Mouse (Mus musculus): ENCODE data around the gene Lpcat2. TPM values are rescaled to one million over a fixed set of nuclear protein-coding genes. Genes with fewer than 3 reads are reported as not detected.
A peak's percentile ranks its signal among the peaks of the same experiment; 100 is the strongest.

Lpcat2 gene
- polyA plus RNA-seq, 1 experiment from 2014 or later = 7.4 TPM

DNA sequence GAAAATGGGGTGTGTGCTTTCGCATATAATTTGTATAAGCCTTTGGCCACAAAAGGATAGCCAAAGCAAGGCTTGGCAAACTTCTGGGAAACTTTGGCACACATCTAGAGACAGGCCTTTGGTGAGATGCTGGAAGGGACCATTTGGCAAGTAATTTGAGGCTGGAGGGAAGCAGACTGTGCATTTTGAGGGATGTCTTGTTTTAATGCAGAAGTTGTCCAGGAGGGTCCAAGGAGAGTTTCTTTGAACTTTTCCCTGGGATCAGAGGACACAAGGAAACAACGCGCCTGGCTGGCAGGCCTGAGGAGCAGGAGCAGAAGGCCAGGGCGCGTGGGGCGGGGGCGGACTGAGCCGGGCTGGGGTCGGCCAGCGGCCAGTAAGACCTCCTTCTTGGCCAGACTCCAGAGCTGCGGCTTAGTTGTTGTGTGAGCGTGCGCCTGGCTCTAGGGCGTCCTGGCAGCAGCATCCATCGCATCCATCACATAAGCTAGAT lies 26.8 kb upstream of the Lpcat2 start:
- peak overlapping the region; percentile 61 for H3K4me2 ChIP-seq (ENCODE audit: low read depth, low read length)
- H3K4me1 ChIP-seq (replicated peaks; ENCODE audit: control insufficient read depth, insufficient read depth, low read length) = peaks cover 7% of the 10 kb centered on the region; the same call in 1 of the 2 replicates
- peaks cover 10% of the 10 kb centered on the region; the same call in 1 of the 2 replicates for H3K36me3 ChIP-seq (ENCODE audit: control insufficient read depth, insufficient read depth, low read length)
- no peaks in the 10 kb centered on the region for H3K9me3 ChIP-seq (ENCODE audit: control insufficient read depth, low read length)
- peaks cover 5% of the 10 kb centered on the region; the same call in 1 of the 2 replicates for H3K27me3 ChIP-seq (ENCODE audit: control insufficient read depth, insufficient read depth, low read depth, low read length)
- peak overlapping the region; percentile 58 for H3K4me3 ChIP-seq (ENCODE audit: low read length)
- peak overlapping the region; percentile 73 for H3K9ac ChIP-seq (ENCODE audit: low read length)
- peak; percentile 85 for ATAC-seq (ENCODE audit: low read depth)
- WGBS = 24% methylated on average over 15 of the region's 15 CpGs
- peak overlapping the region; percentile 97 for H3K27ac ChIP-seq (ENCODE audit: low read length)

DNA sequence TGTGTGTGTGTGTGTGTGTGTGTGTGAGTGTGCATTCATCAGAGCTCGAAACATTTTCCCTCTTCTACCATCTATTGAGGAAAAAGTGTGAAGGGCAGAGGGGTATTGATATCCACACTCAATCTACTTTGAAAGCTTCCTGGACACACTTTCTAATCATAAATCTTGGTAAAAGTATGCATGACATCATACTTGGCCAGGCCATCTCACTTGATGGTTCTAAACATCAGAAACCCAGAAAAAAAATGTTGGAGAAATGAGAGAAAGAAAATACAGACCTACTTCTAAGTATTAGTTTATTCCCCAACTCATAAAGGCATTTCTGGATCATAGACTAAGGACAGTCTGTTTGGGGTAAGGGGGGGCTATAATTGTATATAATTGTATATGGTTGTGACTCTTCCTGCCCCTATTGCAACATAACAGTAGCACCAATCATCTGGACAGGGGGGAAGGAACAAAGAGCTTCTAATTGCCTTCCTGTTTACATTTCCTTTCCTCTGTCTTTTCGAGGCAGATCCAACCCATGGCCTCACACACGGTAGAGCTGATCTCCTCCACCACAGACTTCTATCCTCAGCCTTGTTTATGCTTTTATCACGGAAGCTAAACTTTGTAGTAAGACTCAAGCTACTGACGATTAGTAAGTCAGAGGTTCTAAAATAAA lies 20.9 kb upstream of the Lpcat2 start:
- no peak overlapping the region for H3K9ac ChIP-seq (ENCODE audit: low read length)
- WGBS = 35% methylated on average over 5 of the region's 5 CpGs
- no peak overlapping the region for H3K4me2 ChIP-seq (ENCODE audit: low read depth, low read length)
- peaks cover 6% of the 10 kb centered on the region; the same call in 1 of the 2 replicates for H3K4me1 ChIP-seq (replicated peaks; ENCODE audit: control insufficient read depth, insufficient read depth, low read length)
- H3K27ac ChIP-seq (ENCODE audit: low read length) = 0 out of 2 replicates have a peak overlapping the region, but pooled peaks have one; percentile 4
- H3K36me3 ChIP-seq (ENCODE audit: control insufficient read depth, insufficient read depth, low read length) = peaks cover 10% of the 10 kb centered on the region; the same call in 1 of the 2 replicates
- H3K27me3 ChIP-seq (ENCODE audit: control insufficient read depth, insufficient read depth, low read depth, low read length) = no peaks in the 10 kb centered on the region
- no peak overlapping the region for H3K4me3 ChIP-seq (ENCODE audit: low read length)
- peak; percentile 68 for ATAC-seq (ENCODE audit: low read depth)
- no peaks in the 10 kb centered on the region for H3K9me3 ChIP-seq (ENCODE audit: control insufficient read depth, low read length)

DNA sequence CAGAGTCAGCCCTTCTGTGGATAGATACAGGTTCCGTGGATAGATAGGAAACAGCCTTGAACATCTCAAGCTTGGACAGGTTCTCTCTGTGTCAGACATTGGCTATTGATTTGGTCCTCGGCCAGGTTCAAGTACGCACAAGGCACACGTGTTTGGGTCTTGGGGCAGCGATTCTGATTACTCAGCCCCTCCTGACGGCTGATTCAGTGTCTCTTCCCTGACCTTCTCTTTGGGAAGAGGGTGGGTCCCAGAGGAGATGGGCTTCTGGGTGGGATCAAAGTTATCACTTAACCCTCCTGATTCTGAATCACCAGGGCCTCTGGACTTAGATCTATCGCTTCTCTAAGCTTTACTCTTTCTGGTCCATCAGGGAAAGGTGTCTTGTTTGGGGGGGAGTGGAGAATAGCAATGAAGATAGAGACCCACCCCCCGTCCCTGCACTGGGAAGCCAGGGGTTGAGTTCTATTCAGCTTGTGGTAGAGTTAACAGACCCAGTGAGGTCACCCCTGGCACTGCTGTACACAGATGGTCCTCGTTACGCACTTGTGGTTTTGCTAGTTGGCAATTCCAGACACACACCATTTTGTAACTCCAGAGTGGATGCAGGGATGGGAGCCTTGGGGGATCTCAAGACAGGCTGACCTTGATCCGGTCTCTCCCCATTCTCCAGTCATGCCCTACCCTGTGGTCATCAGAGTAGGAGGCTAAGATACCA lies 20.2 kb upstream of the Lpcat2 start:
- no peak for ATAC-seq (ENCODE audit: low read depth)
- H3K9ac ChIP-seq (ENCODE audit: low read length) = no peak overlapping the region
- 71% methylated on average over 11 of the region's 11 CpGs for WGBS

DNA sequence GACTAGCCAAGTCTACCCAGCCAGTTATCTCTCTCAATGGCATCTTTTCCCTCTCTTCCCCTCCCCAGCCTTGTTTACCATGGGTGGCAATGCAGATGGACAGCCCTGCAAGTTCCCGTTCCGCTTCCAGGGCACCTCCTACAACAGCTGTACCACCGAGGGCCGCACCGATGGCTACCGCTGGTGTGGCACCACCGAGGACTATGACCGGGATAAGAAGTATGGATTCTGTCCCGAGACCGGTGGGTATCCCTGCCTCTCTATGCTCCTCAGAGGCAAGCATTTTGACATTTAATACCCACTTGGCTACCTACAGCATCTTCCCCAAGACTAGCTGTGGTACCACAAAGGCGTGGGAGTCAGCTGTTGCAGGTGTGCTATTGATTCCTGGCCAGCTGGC lies 19.2 kb upstream of the Lpcat2 start:
- Histone ChIP-seq H3K4me2 (ENCODE audit: low read depth, low read length) (no peak overlapping the region), H3K36me3 (ENCODE audit: control insufficient read depth, insufficient read depth, low read length) (peaks cover 10% of the 10 kb centered on the region), H3K27ac (ENCODE audit: low read length) (no peak overlapping the region), H3K4me3 (ENCODE audit: low read length) (no peak overlapping the region), H3K27me3 (ENCODE audit: control insufficient read depth, insufficient read depth, low read depth, low read length) (no peaks in the 10 kb centered on the region), H3K4me1 (replicated peaks; ENCODE audit: control insufficient read depth, insufficient read depth, low read length) (peaks cover 6% of the 10 kb centered on the region; the same call in 1 of the 2 replicates), H3K9me3 (ENCODE audit: control insufficient read depth, low read length) (no peaks in the 10 kb centered on the region), H3K9ac (ENCODE audit: low read length) (no peak overlapping the region)
- ATAC-seq (ENCODE audit: low read depth) = no peak
- WGBS = 95% methylated on average over 11 of the region's 11 CpGs

More for the DNA sequence above, 20.2 kb upstream of the Lpcat2 start:
- H3K4me1 ChIP-seq (replicated peaks; ENCODE audit: control insufficient read depth, insufficient read depth, low read length) = peaks cover 6% of the 10 kb centered on the region; the same call in 1 of the 2 replicates
- no peaks in the 10 kb centered on the region for H3K9me3 ChIP-seq (ENCODE audit: control insufficient read depth, low read length)
- H3K27me3 ChIP-seq (ENCODE audit: control insufficient read depth, insufficient read depth, low read depth, low read length) = no peaks in the 10 kb centered on the region
- H3K36me3 ChIP-seq (ENCODE audit: control insufficient read depth, insufficient read depth, low read length) = peaks cover 10% of the 10 kb centered on the region; the same call in 1 of the 2 replicates
- no peak overlapping the region for H3K27ac ChIP-seq (ENCODE audit: low read length)
- no peak overlapping the region for H3K4me3 ChIP-seq (ENCODE audit: low read length)
- no peak overlapping the region for H3K4me2 ChIP-seq (ENCODE audit: low read depth, low read length)

DNA sequence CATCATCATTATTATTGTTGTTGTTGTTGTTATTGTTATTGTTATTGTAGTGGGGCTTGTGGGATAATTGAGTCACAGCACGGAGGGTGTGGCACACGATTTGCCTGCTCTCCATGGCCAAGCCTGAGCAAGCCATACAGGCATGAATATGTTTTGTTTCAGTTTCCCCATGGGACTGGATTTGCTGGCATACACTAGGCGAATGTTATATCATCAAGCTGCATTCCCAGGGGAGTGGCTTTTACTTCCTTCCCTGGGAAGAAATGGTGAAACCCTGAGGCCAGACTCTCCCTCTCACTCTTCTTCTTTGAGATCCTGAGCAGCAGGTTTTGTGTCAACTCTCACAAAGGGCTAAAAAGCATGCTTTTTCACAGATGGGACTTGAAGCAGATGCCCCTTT lies 16.5 kb upstream of the Lpcat2 start:
- Histone ChIP-seq H3K9ac (ENCODE audit: low read length) (no peak overlapping the region), H3K4me1 (replicated peaks; ENCODE audit: control insufficient read depth, insufficient read depth, low read length) (peaks cover 5% of the 10 kb centered on the region; the same call in 1 of the 2 replicates), H3K36me3 (ENCODE audit: control insufficient read depth, insufficient read depth, low read length) (peaks cover 3% of the 10 kb centered on the region), H3K4me2 (ENCODE audit: low read depth, low read length) (no peak overlapping the region), H3K9me3 (ENCODE audit: control insufficient read depth, low read length) (no peaks in the 10 kb centered on the region), H3K27me3 (ENCODE audit: control insufficient read depth, insufficient read depth, low read depth, low read length) (no peaks in the 10 kb centered on the region; the same call in 1 of the 2 replicates), H3K4me3 (ENCODE audit: low read length) (no peak overlapping the region), H3K27ac (ENCODE audit: low read length) (no peak overlapping the region)
- WGBS = 73% methylated on average over 3 of the region's 3 CpGs
- ATAC-seq (ENCODE audit: low read depth) = no peak

DNA sequence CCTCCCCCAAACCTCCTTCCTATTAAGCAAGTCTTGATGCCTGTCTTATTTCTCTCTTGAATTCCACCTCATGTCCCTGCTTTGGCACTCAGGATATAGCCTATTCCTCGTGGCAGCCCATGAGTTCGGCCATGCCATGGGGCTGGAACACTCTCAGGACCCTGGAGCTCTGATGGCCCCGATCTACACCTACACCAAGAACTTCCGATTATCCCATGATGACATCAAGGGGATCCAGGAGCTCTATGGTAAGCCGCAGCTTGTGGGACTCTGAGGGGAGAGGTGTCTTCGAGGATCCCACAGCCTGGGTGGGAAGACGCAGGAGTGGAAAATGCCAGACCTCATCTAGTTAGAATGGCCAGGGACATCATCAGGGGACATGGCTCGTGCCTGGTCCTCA lies 16.0 kb upstream of the Lpcat2 start:
- H3K9me3 ChIP-seq (ENCODE audit: control insufficient read depth, low read length) = no peaks in the 10 kb centered on the region
- peaks cover 3% of the 10 kb centered on the region for H3K36me3 ChIP-seq (ENCODE audit: control insufficient read depth, insufficient read depth, low read length)
- WGBS = 91% methylated on average over 8 of the region's 8 CpGs
- no peak for ATAC-seq (ENCODE audit: low read depth)
- no peak overlapping the region for H3K9ac ChIP-seq (ENCODE audit: low read length)
- H3K4me2 ChIP-seq (ENCODE audit: low read depth, low read length) = no peak overlapping the region
- peaks cover 3% of the 10 kb centered on the region; the same call in 1 of the 2 replicates for H3K4me1 ChIP-seq (replicated peaks; ENCODE audit: control insufficient read depth, insufficient read depth, low read length)
- no peak overlapping the region for H3K27ac ChIP-seq (ENCODE audit: low read length)
- no peak overlapping the region for H3K4me3 ChIP-seq (ENCODE audit: low read length)
- no peaks in the 10 kb centered on the region; the same call in 1 of the 2 replicates for H3K27me3 ChIP-seq (ENCODE audit: control insufficient read depth, insufficient read depth, low read depth, low read length)

DNA sequence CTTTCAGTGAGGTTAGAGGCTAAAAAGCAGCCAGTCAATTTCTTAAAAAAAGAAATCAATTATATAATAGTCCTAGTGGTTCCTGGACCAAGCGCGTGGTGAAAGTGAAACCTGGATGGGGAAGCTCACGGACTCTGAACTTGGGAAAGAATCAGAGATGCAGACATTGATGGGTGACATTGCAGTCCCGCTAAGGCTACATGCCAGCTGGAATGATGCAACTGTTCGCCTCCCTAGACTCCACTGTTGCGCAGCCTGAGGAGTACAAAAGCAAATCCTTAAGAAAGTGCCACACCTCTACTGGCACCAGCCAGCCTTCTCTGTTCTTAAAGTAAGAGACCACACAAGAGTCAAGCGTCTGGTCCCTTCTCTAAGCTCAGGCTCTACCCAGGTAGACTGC lies 15.3 kb upstream of the Lpcat2 start:
- Histone ChIP-seq H3K4me3 (ENCODE audit: low read length) (no peak overlapping the region), H3K27ac (ENCODE audit: low read length) (no peak overlapping the region), H3K4me1 (replicated peaks; ENCODE audit: control insufficient read depth, insufficient read depth, low read length) (no peaks in the 10 kb centered on the region), H3K27me3 (ENCODE audit: control insufficient read depth, insufficient read depth, low read depth, low read length) (no peaks in the 10 kb centered on the region; the same call in 1 of the 2 replicates), H3K9me3 (ENCODE audit: control insufficient read depth, low read length) (no peaks in the 10 kb centered on the region), H3K4me2 (ENCODE audit: low read depth, low read length) (no peak overlapping the region), H3K36me3 (ENCODE audit: control insufficient read depth, insufficient read depth, low read length) (peaks cover 3% of the 10 kb centered on the region), H3K9ac (ENCODE audit: low read length) (no peak overlapping the region)
- ATAC-seq (ENCODE audit: low read depth) = peak; percentile 23; the same call in 1 of the 2 replicates
- 80% methylated on average over 7 of the region's 7 CpGs for WGBS

DNA sequence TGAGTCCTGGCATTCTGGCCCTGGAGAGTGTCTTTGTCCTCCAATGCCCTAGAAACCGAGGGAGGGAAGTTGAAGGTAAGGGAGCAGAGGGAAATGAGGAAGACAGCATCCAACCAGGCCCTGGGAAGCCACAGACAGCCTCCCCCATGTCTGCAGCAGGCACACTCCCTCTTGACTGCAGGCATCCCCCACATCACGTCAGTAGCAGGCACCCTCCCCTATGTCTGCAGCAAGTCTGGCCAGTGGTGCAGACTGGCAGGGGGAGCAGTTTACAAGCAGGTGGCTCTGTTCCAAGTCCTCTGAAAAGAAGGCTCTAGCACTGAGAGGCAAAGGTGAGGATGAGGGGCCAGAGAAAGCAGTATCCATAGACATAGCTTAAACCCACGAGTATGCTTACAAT lies 8.5 kb upstream of the Lpcat2 start:
- H3K36me3 ChIP-seq (ENCODE audit: control insufficient read depth, insufficient read depth, low read length) = peaks cover 5% of the 10 kb centered on the region
- ATAC-seq (ENCODE audit: low read depth) = 0 out of 2 replicates have a peak, but pooled peaks have one; percentile 10
- no peaks in the 10 kb centered on the region; the same call in 1 of the 2 replicates for H3K27me3 ChIP-seq (ENCODE audit: control insufficient read depth, insufficient read depth, low read depth, low read length)
- 0 out of 2 replicates have a peak overlapping the region, but pooled peaks have one; percentile 19 for H3K27ac ChIP-seq (ENCODE audit: low read length)
- peak overlapping the region; percentile 42 for H3K4me2 ChIP-seq (ENCODE audit: low read depth, low read length)
- peaks cover 37% of the 10 kb centered on the region for H3K4me1 ChIP-seq (replicated peaks; ENCODE audit: control insufficient read depth, insufficient read depth, low read length)
- H3K9ac ChIP-seq (ENCODE audit: low read length) = peak overlapping the region; percentile 30; the same call in 1 of the 2 replicates
- no peak overlapping the region; the same call in 1 of the 2 replicates for H3K4me3 ChIP-seq (ENCODE audit: low read length)
- H3K9me3 ChIP-seq (ENCODE audit: control insufficient read depth, low read length) = no peaks in the 10 kb centered on the region
- 4% methylated on average over 3 of the region's 3 CpGs for WGBS

DNA sequence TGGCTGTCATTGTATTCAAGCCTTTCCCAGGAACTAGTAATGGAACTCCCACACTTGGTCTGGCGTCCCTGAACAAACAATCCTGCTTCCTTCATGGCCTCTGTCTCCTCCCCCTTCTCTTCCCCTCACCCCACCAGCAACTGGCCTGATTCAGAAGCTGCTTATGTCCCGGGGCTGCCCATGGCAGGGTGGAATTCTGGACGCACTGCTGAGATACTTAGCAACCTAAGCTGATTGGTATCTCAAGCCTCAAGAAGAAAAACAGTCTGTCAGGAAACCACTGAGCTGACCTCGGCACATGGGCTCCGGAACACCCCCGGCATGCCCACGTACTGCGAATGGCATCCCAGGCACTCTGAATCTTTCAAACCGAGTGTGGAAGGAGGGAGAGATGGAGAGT lies 7.8 kb upstream of the Lpcat2 start:
- Histone ChIP-seq H3K9ac (ENCODE audit: low read length) (peak overlapping the region; percentile 30; the same call in 1 of the 2 replicates), H3K4me1 (replicated peaks; ENCODE audit: control insufficient read depth, insufficient read depth, low read length) (peaks cover 39% of the 10 kb centered on the region), H3K27ac (ENCODE audit: low read length) (no peak overlapping the region), H3K4me2 (ENCODE audit: low read depth, low read length) (peak overlapping the region; percentile 42), H3K9me3 (ENCODE audit: control insufficient read depth, low read length) (no peaks in the 10 kb centered on the region), H3K27me3 (ENCODE audit: control insufficient read depth, insufficient read depth, low read depth, low read length) (no peaks in the 10 kb centered on the region), H3K4me3 (ENCODE audit: low read length) (no peak overlapping the region; the same call in none of the 2 replicates), H3K36me3 (ENCODE audit: control insufficient read depth, insufficient read depth, low read length) (peaks cover 6% of the 10 kb centered on the region)
- ATAC-seq (ENCODE audit: low read depth) = peak; percentile 17; the same call in 1 of the 2 replicates
- whole genome bisulfite sequencing = 34% methylated on average over 9 of the region's 9 CpGs

Data from lung, embryonic 16.5 days (tissue).